In genomic region chr11:3955371-3955770, GRCm38 (mm10) we compare ENCODE assay signal across 5 mouse cellular contexts.
DNase-seq lines count a peak whose midpoint lies in the region; TF ChIP-seq lines count a peak whose summit lies in the region.
"Not testable (repeated sequence)": the region's sequence is repeated elsewhere in the genome, so short reads cannot be mapped to it uniquely, and the experiment has no call there.

No protein-coding gene starts in this region.

- H3K27me3 ChIP-seq in E14TG2a.4 (ENCODE audit: insufficient read depth, low read length) = not testable (repeated sequence)

- peaks cover 43% of the 10 kb centered on the region for H3K4me1 ChIP-seq in E14TG2a.4 (replicated peaks; ENCODE audit: low read depth, low read length)

- DNase-seq in ES-CJ7 (ENCODE audit: low read depth, low spot score) (peak; percentile 87), R1 (ENCODE audit: low read depth, low spot score) (peak; percentile 75)
- DNase-seq in cerebellum, postnatal 10 days = peak; percentile 28
- peak; percentile 2 for DNase-seq in kidney, adult 9 months

- TF ChIP-seq CTCF in E14TG2a.4 (conservative IDR thresholded peaks at IDR 0.05; ENCODE audit: low read length) = not testable (repeated sequence)

- H3K36me3 ChIP-seq in E14TG2a.4 (ENCODE audit: insufficient read depth, low read length) = not testable (repeated sequence)

- peak overlapping the region; percentile 62 for H3K4me3 ChIP-seq in E14TG2a.4 (replicated peaks; ENCODE audit: low read length)

- H3K9me3 ChIP-seq in E14TG2a.4 (ENCODE audit: low read length) = not testable (repeated sequence)

Comparison
In these comparisons a context has a peak if more than half of its experiments do, and no peak if none do; other contexts are left out.
1. Peak in every context shown above with its lines: DNase-seq and H3K4me3 ChIP-seq.
2. DNase-seq: peak in every context shown above with its lines; median percentile 87 in ES-CJ7; 75 in R1; 28 in cerebellum, postnatal 10 days; 2 in kidney, adult 9 months.